Mouse (Mus musculus): ENCODE data around the gene Gm13078. TPM values are rescaled to one million over a fixed set of nuclear protein-coding genes. Genes with fewer than 3 reads are reported as not detected.

Gene Gm13078
- total RNA-seq (2021), result not detected
- long read RNA-seq, experiment 1, result 0 reads
- long read RNA-seq, experiment 2, result 0 reads

DNA sequence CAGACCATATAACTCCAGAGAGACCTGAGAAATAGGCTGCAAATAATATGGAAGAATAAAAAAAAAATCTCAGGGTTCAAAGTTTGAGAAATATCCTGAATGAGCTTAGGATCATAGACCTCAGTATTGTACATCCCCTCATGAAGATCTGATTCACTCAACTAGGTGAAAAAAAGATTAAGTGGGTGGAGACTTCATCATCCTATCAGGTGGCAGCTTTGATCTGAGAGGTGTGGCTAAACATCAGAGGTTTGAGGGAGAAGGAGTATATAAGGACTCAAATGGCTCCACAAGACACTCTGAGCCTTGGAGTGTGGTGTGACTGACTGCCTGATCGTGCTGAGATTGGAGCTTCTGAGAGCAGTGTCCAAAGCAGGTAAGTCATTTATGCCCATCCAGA, at the start of gene Gm13078:
Gm13078 (plus strand) TSS at position 301 of the 400 bp plus-strand sequence.
- DNase-seq (ENCODE audit: low spot score in 2 of 2), result no peak

DNA sequence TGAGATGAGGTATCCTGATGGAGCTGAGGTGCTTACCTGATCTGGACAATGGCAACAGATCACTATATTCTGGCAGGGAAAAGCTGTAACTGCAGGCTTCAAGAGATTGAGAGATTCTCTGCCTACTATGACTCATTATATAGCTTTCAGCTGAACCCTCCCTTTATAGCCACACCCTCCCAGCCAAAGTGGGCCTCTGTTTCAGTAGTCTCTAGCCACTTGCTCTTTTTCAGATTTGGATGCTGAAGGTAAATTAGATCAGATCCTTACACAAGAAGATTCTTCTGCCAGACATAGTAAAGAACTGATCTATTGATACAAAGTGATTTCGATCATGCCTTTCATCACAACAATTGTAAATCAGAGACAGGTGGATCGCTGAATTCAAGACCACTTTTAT, 16.6 kb upstream of the Gm13078 start, which contains the start of gene Gm13089:
Gm13089 (minus strand) TSS at position 101 of the 400 bp plus-strand sequence.
- DNase-seq (ENCODE audit: low spot score in 2 of 2), result no peak

Other genes with a start within 250 kb of the Gm13078 start
- gene Gm13043, start 208.1 kb upstream of the Gm13078 start, total RNA-seq (2021), result not detected
- gene Gm13040, start 183.5 kb upstream of the Gm13078 start, total RNA-seq (2021), result not detected
- gene BC080695, start 167.8 kb upstream of the Gm13078 start, total RNA-seq (2021), result not detected
- gene Gm13057, start 167.7 kb upstream of the Gm13078 start, total RNA-seq (2021), result not detected
- gene Gm13083, start 104.5 kb upstream of the Gm13078 start, total RNA-seq (2021), result not detected
- not detected for gene Gm13088, start 62.2 kb upstream of the Gm13078 start, total RNA-seq (2021)
- not detected for gene Gm13089, start 16.7 kb upstream of the Gm13078 start, total RNA-seq (2021)
- gene Gm13023, start 69.9 kb downstream of the Gm13078 start, total RNA-seq (2021), result not detected
- gene Gm13084, start 96.6 kb downstream of the Gm13078 start, total RNA-seq (2021), result not detected
- not detected for gene Gm13103, start 127.0 kb downstream of the Gm13078 start, total RNA-seq (2021)
- not detected for gene Pramef6, start 180.9 kb downstream of the Gm13078 start, total RNA-seq (2021)
- gene Pramef25, start 231.6 kb downstream of the Gm13078 start, total RNA-seq (2021), result not detected
- gene Gm13101, start 247.5 kb downstream of the Gm13078 start, total RNA-seq (2021), result not detected

All from adrenal gland, adult 18-20 months (tissue).